Comparison of ENCODE assay signal across 9 mouse cellular contexts in the genomic region with DNA sequence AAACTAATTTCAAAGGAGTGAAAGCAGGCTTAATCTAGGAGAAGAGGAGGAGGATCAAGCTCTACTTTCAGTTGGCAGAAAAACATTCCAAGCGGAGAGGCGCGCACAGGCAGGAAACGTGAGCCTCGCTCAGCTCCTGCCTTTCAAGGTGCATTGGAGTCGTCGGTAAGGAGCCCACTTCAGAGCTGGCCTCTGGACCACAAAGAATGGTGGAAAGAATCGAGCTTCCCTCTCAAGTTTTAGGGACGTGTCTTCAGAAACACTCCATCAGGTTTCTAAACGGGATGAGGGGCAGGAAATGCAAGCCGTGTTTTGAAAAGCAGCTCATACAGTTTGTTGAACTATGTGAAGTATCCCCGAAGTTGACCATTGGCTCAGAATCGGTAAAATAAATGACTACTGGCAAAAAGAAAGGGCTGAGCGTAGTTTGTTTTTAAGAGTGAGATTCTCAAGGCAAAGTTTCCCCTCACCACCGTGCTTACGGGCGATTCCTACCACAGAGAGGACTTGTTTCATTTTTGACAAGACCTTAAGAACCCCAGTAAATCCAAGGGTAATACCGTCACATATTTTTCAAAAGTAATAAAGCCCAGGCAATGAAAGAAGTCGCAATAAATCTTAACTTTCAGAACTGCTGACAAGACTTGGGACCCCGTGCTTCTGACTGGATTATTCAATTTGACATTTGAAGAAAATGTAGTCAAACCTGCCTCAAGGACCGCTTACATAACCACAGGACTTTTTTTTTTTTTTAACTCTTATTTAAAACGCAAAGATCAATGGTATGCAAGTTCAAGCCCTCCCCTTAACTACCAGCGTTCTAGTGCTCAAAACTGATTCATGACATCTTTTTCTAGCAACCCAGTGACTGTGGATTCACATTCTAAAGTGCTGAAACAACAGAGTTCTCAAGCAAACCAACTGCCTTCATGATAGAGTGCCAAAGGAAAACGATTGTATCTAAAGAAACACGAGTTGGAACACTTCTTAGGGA. TPM values are rescaled to one million over a fixed set of nuclear protein-coding genes. Genes with fewer than 3 reads are reported as not detected.
DNase-seq lines count a peak whose midpoint lies in the region; ATAC-seq and TF ChIP-seq lines count a peak whose summit lies in the region.
"Had no signal": no experiment of that assay in that cellular context is flagged by ENCODE, and none has a peak within 500 bp of the region (broad histone marks: within the 10 kb centered on the region; RNA-seq: fewer than 3 reads in every experiment).

No protein-coding gene starts in this region.

- no peak overlapping the region for H3ac ChIP-seq in myocyte (ENCODE audit: control insufficient read depth, insufficient read length)

- peaks cover 8% of the 10 kb centered on the region; the same call in 1 of the 2 replicates for H3K4me1 ChIP-seq in limb, embryonic 11.5 days (ENCODE audit: control insufficient read depth, insufficient read depth, low read length)
- H3K4me1 ChIP-seq in limb, embryonic 10.5 days, result peaks cover 45% of the 10 kb centered on the region
- peaks cover 2% of the 10 kb centered on the region; the same call in 1 of the 2 replicates for H3K4me1 ChIP-seq in embryonic facial prominence, embryonic 11.5 days (ENCODE audit: control insufficient read depth, insufficient read depth, low read length)
- peaks cover 12% of the 10 kb centered on the region for H3K4me1 ChIP-seq in kidney, embryonic 15.5 days

- ATAC-seq in limb, embryonic 11.5 days (ENCODE audit: insufficient number of reproducible peaks, low FRiP score, low TSS enrichment, low read depth), result no peak
- ATAC-seq in embryonic facial prominence, embryonic 11.5 days (replicated peaks; ENCODE audit: insufficient number of reproducible peaks, low FRiP score, low TSS enrichment, low read depth), result no peak
- ATAC-seq in kidney, embryonic 15.5 days (replicated peaks; ENCODE audit: low FRiP score), result no peak
- ATAC-seq in cerebellum, adult (ENCODE audit: insufficient number of reproducible peaks, low FRiP score, low TSS enrichment), result no peak

- TF ChIP-seq POLR2A in myocyte (IDR thresholded peaks at IDR 0.05; ENCODE audit: insufficient read length, low read depth), result no peak

- 0 out of 2 replicates have a peak, but pooled peaks cover 2% of the 10 kb centered on the region for H3K27me3 ChIP-seq in limb, embryonic 11.5 days (ENCODE audit: control insufficient read depth, insufficient read depth, low read length)
- peaks cover 32% of the 10 kb centered on the region; the same call in 1 of the 2 replicates for H3K27me3 ChIP-seq in limb, embryonic 10.5 days (ENCODE audit: low read depth, poor library complexity, severe bottlenecking)
- no peaks in the 10 kb centered on the region for H3K27me3 ChIP-seq in embryonic facial prominence, embryonic 11.5 days (ENCODE audit: control insufficient read depth, insufficient read depth, low read length)
- H3K27me3 ChIP-seq in kidney, embryonic 15.5 days, result peaks cover 62% of the 10 kb centered on the region
- H3K27me3 ChIP-seq in myocyte (ENCODE audit: control insufficient read depth, insufficient read depth, insufficient read length), result no peaks in the 10 kb centered on the region

- H3K36me3 ChIP-seq in limb, embryonic 11.5 days (ENCODE audit: control insufficient read depth, insufficient read depth, low read length), result no peaks in the 10 kb centered on the region
- no peaks in the 10 kb centered on the region for H3K36me3 ChIP-seq in limb, embryonic 10.5 days
- no peaks in the 10 kb centered on the region for H3K36me3 ChIP-seq in embryonic facial prominence, embryonic 11.5 days (replicated peaks; ENCODE audit: control insufficient read depth, insufficient read depth, low read depth, low read length)
- H3K36me3 ChIP-seq in kidney, embryonic 15.5 days, result no peaks in the 10 kb centered on the region
- no peaks in the 10 kb centered on the region for H3K36me3 ChIP-seq in myocyte (ENCODE audit: control insufficient read depth, insufficient read depth)

- H3K9ac ChIP-seq in limb, embryonic 11.5 days (ENCODE audit: low read length), result no peak overlapping the region
- no peak overlapping the region for H3K9ac ChIP-seq in embryonic facial prominence, embryonic 11.5 days (replicated peaks; ENCODE audit: low read length)
- H3K9ac ChIP-seq in kidney, embryonic 15.5 days, result no peak overlapping the region

- no peaks in the 10 kb centered on the region for H3K79me2 ChIP-seq in myocyte (ENCODE audit: control insufficient read depth, insufficient read depth)

- DNase-seq in limb, embryonic 11.5 days (ENCODE audit: low spot score), result no peak
- no peak for DNase-seq in limb, embryonic 10.5 days (ENCODE audit: low spot score)
- no peak for DNase-seq in embryonic facial prominence, embryonic 11.5 days (ENCODE audit: low spot score)
- DNase-seq in right cerebral cortex, postnatal 14 days, result no peak
- no peak for DNase-seq in thymus, postnatal 0 days (ENCODE audit: low spot score)
- DNase-seq: thymus, postnatal 14 days had no signal

- no peak overlapping the region for H3K4me3 ChIP-seq in limb, embryonic 11.5 days (ENCODE audit: low read depth, low read length)
- H3K4me3 ChIP-seq in limb, embryonic 10.5 days, result no peak overlapping the region
- no peak overlapping the region for H3K4me3 ChIP-seq in embryonic facial prominence, embryonic 11.5 days (ENCODE audit: low read depth, low read length)
- H3K4me3 ChIP-seq in kidney, embryonic 15.5 days (replicated peaks), result peak overlapping the region; percentile 21
- peak overlapping the region; percentile 14 for H3K4me3 ChIP-seq in myocyte

- WGBS in limb, embryonic 11.5 days, result 36% methylated on average over 25 of the region's 25 CpGs
- whole genome bisulfite sequencing in limb, embryonic 10.5 days, result 48% methylated on average over 25 of the region's 25 CpGs
- WGBS in embryonic facial prominence, embryonic 11.5 days, result 45% methylated on average over 25 of the region's 25 CpGs
- WGBS in kidney, embryonic 15.5 days, result 28% methylated on average over 25 of the region's 25 CpGs

- peak overlapping the region; percentile 15; the same call in 1 of the 2 replicates for H3K4me2 ChIP-seq in limb, embryonic 11.5 days (ENCODE audit: low read depth, severe bottlenecking)
- no peak overlapping the region for H3K4me2 ChIP-seq in embryonic facial prominence, embryonic 11.5 days (ENCODE audit: low read depth, low read length)
- H3K4me2 ChIP-seq in kidney, embryonic 15.5 days, result peak overlapping the region; percentile 51
- H3K4me2 ChIP-seq in myocyte (ENCODE audit: low read depth), result peak overlapping the region; percentile 72

- H3K27ac ChIP-seq in limb, embryonic 11.5 days (replicated peaks; ENCODE audit: low read depth, low read length), result no peak overlapping the region
- no peak overlapping the region for H3K27ac ChIP-seq in limb, embryonic 10.5 days
- 0 out of 2 replicates have a peak overlapping the region, but pooled peaks have one; percentile 16 for H3K27ac ChIP-seq in embryonic facial prominence, embryonic 11.5 days (replicated peaks; ENCODE audit: low read depth, low read length)
- no peak overlapping the region for H3K27ac ChIP-seq in kidney, embryonic 15.5 days

- no peaks in the 10 kb centered on the region for H3K9me3 ChIP-seq in limb, embryonic 11.5 days (ENCODE audit: control insufficient read depth, low read length)
- H3K9me3 ChIP-seq in limb, embryonic 10.5 days (replicated peaks), result no peaks in the 10 kb centered on the region
- no peaks in the 10 kb centered on the region for H3K9me3 ChIP-seq in embryonic facial prominence, embryonic 11.5 days (replicated peaks; ENCODE audit: control insufficient read depth, low read length)
- no peaks in the 10 kb centered on the region for H3K9me3 ChIP-seq in kidney, embryonic 15.5 days (replicated peaks)

TF ChIP-seq in myocyte, 11 proteins besides CTCF, POLR2A, EP300 and RAD21:
- TF ChIP-seq MYOG (IDR thresholded peaks at IDR 0.05; ENCODE audit: control insufficient read depth in 1 of 3, insufficient read depth in 1 of 3, insufficient read length in 2 of 3, low read depth in 2 of 3) (no peak), SRF (IDR thresholded peaks at IDR 0.05; ENCODE audit: control insufficient read depth, insufficient read length, low read depth) (no peak), MYOD1 (IDR thresholded peaks at IDR 0.05; ENCODE audit: control insufficient read depth in 1 of 3, insufficient read length in 2 of 3, low read depth in 2 of 3) (no peak)

RNA-seq across cellular contexts. Expression of a gene that starts 21.9 kb away (rescaled TPM):
- 42.9 and 48.1 TPM in 2 replicates for polyA plus RNA-seq in limb, embryonic 11.5 days (2014; fragmentation: Nextera tagmentation; extraction: Ambion mirVana)
- 34.5 and 40.8 TPM in 2 replicates for polyA plus RNA-seq in limb, embryonic 10.5 days (2016; fragmentation: Nextera tagmentation; extraction: Ambion mirVana)
- 50.5 and 56.3 TPM in 2 replicates for polyA plus RNA-seq in embryonic facial prominence, embryonic 11.5 days (2014; fragmentation: Nextera tagmentation; extraction: Ambion mirVana)
- polyA plus RNA-seq in kidney, embryonic 15.5 days (2015; fragmentation: Nextera tagmentation; extraction: Ambion mirVana), result 26.2 and 28.5 TPM in 2 replicates
- 27.5 TPM for polyA plus RNA-seq in myocyte (2012; fragmentation: generic; extraction: Trizol)
- polyA plus RNA-seq in thymus, postnatal 0 days (2015; fragmentation: Nextera tagmentation; extraction: Ambion mirVana), result 14.7 and 17.3 TPM in 2 replicates

Comparison
In these comparisons a context has a peak if more than half of its experiments do, and no peak if none do; other contexts are left out.
1. H3K4me3 ChIP-seq: peak in kidney, embryonic 15.5 days (single experiment) and myocyte (single experiment); none in limb, embryonic 11.5 days (single experiment), limb, embryonic 10.5 days (single experiment) and embryonic facial prominence, embryonic 11.5 days (single experiment).